Mouse (Mus musculus) E14TG2a.4 (cell line): ENCODE measurements around the gene Mettl7a1.
"Not testable (repeated sequence)": the region's sequence is repeated elsewhere in the genome, so short reads cannot be mapped to it uniquely, and the experiment has no call there.

Experiments
- H3K27me3 ChIP-seq: 2 replicates; pipeline ENCODE4 v1.6.1; 2014; ENCODE audit warnings: low read length, control low read depth; ENCODE audit not compliant: insufficient read depth
- H3K36me3 ChIP-seq: 2 replicates; pipeline ENCODE4 v1.6.1; 2014; ENCODE audit warnings: low read length, control low read depth; ENCODE audit not compliant: insufficient read depth
- H3K4me1 ChIP-seq: replicated peaks from 2 replicates; pipeline ENCODE4 v1.6.1; 2014; ENCODE audit warnings: low read depth, low read length, control low read depth
- H3K4me3 ChIP-seq: replicated peaks from 2 replicates; pipeline ENCODE4 v1.5.1; 2014; ENCODE audit warnings: mild to moderate bottlenecking, low read length
- H3K9me3 ChIP-seq: 2 replicates; pipeline ENCODE4 v1.6.1; 2014; ENCODE audit warnings: low read length, control low read depth
- CTCF ChIP-seq: conservative IDR thresholded peaks from 2 replicates; pipeline ENCODE4 v1.5.1; 2014; ENCODE audit warnings: low read length
- NANOG ChIP-seq: IDR thresholded peaks from 2 replicates; pipeline ENCODE4 v1.6.1; 2014; ENCODE audit warnings: borderline replicate concordance, low read length, mixed read lengths
- POU5F1 ChIP-seq: IDR thresholded peaks from 2 replicates; pipeline ENCODE4 v1.6.1; 2014; ENCODE audit warnings: low read length, borderline replicate concordance

Gene Mettl7a1

DNA sequence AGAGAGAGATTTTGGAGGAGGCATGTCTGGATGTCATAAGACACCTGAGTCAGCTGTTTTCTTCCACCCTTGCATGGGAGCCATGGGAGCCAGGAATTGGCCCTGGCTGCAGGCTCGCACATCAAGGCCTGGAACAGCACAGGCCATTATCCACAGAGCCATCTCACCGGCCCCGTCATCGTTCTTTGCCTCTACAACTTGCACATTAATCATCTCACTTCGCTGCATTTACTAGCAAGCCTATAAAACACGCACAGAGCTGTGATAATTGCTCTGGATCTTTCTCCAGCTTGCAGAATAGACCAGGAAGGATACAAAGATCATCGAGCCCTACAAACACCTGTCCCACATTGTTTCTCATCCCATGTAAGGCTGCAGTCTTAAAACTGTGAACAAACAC, 26.8 kb downstream of the Mettl7a1 start:
- H3K4me3 ChIP-seq = no peak overlapping the region
- H3K27me3 ChIP-seq = no peaks in the 10 kb centered on the region; the same call in 1 of the 2 replicates
- TF ChIP-seq NANOG (no peak), CTCF (no peak), POU5F1 (no peak)
- peaks cover 12% of the 10 kb centered on the region for H3K4me1 ChIP-seq
- H3K36me3 ChIP-seq = no peaks in the 10 kb centered on the region
- H3K9me3 ChIP-seq = no peaks in the 10 kb centered on the region

- H3K4me1 ChIP-seq, H3K27me3 ChIP-seq, H3K36me3 ChIP-seq, H3K9me3 ChIP-seq, H3K4me3 ChIP-seq: not testable (repeated sequence)
- TF ChIP-seq CTCF = peak; percentile 24
Measured at GRCm38 (mm10) chr15:100332077-100332961, 28.4 kb downstream of the Mettl7a1 start.

GRCm38 (mm10) chr15:100334629-100335028, 30.7 kb downstream of the Mettl7a1 start, which contains the start of gene Mettl7a3:
Gene Mettl7a3, plus strand, starts transcription at chr15:100334929.
- Histone ChIP-seq H3K36me3 (no peaks in the 10 kb centered on the region), H3K9me3 (no peaks in the 10 kb centered on the region), H3K4me1 (peaks cover 4% of the 10 kb centered on the region), H3K4me3 (no peak within 1 kb of the TSS), H3K27me3 (no peaks in the 10 kb centered on the region; the same call in 1 of the 2 replicates)
- TF ChIP-seq NANOG (no peak), CTCF (no peak), POU5F1 (no peak)

DNA sequence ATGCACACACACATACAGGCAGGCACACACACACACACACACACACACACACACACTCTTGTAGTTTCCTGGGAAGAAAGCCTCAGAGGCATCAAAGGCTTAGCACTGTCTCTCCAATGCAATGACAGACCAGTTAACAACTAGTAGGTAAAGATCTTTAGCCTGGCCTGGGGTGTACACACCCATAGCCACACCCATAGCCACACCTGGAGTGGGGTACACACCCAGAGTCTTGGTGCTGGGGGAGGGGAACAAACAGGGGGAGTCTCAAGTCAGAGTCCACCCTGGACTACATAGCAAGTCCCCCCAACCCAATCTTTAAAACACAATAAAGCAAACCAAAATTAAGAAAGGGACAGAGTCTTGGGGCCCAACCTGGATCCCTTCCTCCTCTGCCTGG, 33.4 kb downstream of the Mettl7a1 start:
- not testable (repeated sequence) for H3K27me3 ChIP-seq, H3K4me1 ChIP-seq, H3K4me3 ChIP-seq, H3K9me3 ChIP-seq, H3K36me3 ChIP-seq

DNA sequence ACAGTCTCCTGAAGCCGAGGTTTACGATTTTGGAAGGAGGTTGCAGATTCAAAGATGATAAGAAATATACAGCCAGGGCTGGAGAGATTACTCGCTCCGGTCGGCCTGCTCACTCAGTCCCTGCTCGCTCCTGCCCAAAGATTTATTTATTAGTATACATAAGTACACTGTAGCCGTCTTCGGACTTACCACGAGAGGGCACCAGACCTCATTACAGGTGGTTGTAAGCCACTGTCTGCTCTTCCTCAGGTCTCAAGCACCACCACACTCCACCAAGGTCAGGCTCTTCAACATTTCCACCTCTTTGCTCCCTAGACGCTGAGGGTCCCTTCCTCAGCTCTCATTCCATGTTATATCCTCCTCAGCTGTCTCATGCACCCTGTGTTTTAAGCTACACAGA, 33.9 kb downstream of the Mettl7a1 start:
- not testable (repeated sequence) for H3K4me1 ChIP-seq, H3K36me3 ChIP-seq, H3K27me3 ChIP-seq, H3K4me3 ChIP-seq, H3K9me3 ChIP-seq

GRCm38 (mm10) chr15:100341314-100341980, 37.5 kb downstream of the Mettl7a1 start:
- not testable (repeated sequence) for H3K4me3 ChIP-seq, H3K36me3 ChIP-seq, H3K27me3 ChIP-seq, H3K4me1 ChIP-seq, H3K9me3 ChIP-seq

DNA sequence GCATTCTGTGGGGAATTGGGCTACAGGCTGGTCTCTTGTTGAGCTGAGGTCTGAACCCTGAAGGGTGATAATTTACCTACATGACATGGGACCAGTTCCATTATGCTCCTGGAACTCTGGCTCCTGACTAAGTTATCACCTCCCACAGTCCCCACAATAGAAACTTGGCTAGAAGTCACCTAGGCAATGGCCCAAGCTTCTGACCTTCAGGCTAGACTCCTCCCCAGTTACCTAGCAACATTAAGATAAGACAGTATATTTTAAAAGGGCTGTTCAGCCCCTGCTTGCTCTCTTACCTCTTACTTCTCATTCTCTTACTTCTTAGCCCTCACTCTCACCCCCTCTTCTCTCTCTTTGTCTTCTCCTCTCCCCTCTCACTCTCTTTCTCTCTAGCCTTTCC, 41.5 kb downstream of the Mettl7a1 start:
- H3K4me1 ChIP-seq = peaks cover 23% of the 10 kb centered on the region
- H3K9me3 ChIP-seq = no peaks in the 10 kb centered on the region
- TF ChIP-seq NANOG (no peak), POU5F1 (no peak), CTCF (no peak)
- no peaks in the 10 kb centered on the region for H3K27me3 ChIP-seq
- H3K36me3 ChIP-seq = no peaks in the 10 kb centered on the region
- no peak overlapping the region for H3K4me3 ChIP-seq

DNA sequence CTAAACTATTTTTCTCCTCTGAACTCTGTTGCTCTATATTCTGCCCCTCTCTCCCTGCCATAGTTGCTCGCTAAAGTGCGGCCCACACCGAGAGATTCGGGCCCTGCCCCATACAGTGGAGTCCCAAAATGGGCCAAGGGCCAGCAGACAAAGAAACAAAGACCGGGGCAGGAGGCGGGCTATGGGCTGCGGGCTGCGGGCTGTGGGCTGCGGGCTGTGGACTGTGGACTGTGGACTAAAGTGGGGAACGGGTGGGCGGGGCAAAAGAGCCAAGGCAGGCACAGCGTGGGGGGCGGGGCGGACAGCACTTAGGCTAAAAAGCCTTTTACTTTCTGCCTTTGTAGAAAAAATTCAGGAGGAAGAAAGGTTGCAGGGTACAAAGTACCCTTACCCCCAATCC, 42.8 kb downstream of the Mettl7a1 start:
- Histone ChIP-seq H3K4me3 (peak overlapping the region; percentile 73), H3K27me3 (no peaks in the 10 kb centered on the region), H3K36me3 (no peaks in the 10 kb centered on the region), H3K4me1 (peaks cover 23% of the 10 kb centered on the region), H3K9me3 (no peaks in the 10 kb centered on the region; the same call in 1 of the 2 replicates)
- TF ChIP-seq CTCF = no peak
- no peak for TF ChIP-seq NANOG
- TF ChIP-seq POU5F1 = no peak

GRCm38 (mm10) chr15:100349496-100349895, 45.6 kb downstream of the Mettl7a1 start:
- no peak overlapping the region for H3K4me3 ChIP-seq
- H3K9me3 ChIP-seq = no peaks in the 10 kb centered on the region; the same call in 1 of the 2 replicates
- no peak for TF ChIP-seq POU5F1
- TF ChIP-seq NANOG = no peak
- TF ChIP-seq CTCF = no peak
- H3K27me3 ChIP-seq = peaks cover 3% of the 10 kb centered on the region; the same call in 1 of the 2 replicates
- no peaks in the 10 kb centered on the region for H3K36me3 ChIP-seq
- H3K4me1 ChIP-seq = peaks cover 23% of the 10 kb centered on the region
